Mouse (Mus musculus) forebrain, embryonic 16.5 days (tissue): Measurements from ENCODE around the gene Tead1. TPM values are rescaled to one million over a fixed set of nuclear protein-coding genes. Genes with fewer than 3 reads are reported as not detected.

Experiments used
- ATAC-seq: fragments of 200-750 bp; cut with Nextera tagmentation; 2 replicates; pipeline ENCODE4 v1.8.0; 2017; ENCODE audit warnings: mild to moderate bottlenecking, moderate library complexity
- H3K27ac ChIP-seq: fragments of 300-500 bp; sonication (generic); 2 replicates; pipeline ENCODE4 v1.5.1; 2014; ENCODE audit warnings: low read length, control low read depth
- H3K27me3 ChIP-seq: fragments of 300-500 bp; sonication (generic); replicated peaks from 2 replicates; pipeline ENCODE4 v1.6.1; 2014; ENCODE audit warnings: low read length; ENCODE audit not compliant: control insufficient read depth, insufficient read depth
- H3K36me3 ChIP-seq: fragments of 300-500 bp; sonication (generic); 2 replicates; pipeline ENCODE4 v1.6.1; 2014; ENCODE audit not compliant: control insufficient read depth, insufficient read depth
- H3K4me1 ChIP-seq: fragments of 300-500 bp; sonication (generic); replicated peaks from 2 replicates; pipeline ENCODE4 v1.6.1; 2014; ENCODE audit warnings: low read length; ENCODE audit not compliant: control insufficient read depth, insufficient read depth
- H3K4me2 ChIP-seq: fragments of 300-500 bp; sonication (generic); 2 replicates; pipeline ENCODE4 v1.6.1; 2014; ENCODE audit warnings: mild to moderate bottlenecking, low read length, control low read depth
- H3K4me3 ChIP-seq: fragments of 300-500 bp; sonication (generic); replicated peaks from 2 replicates; pipeline ENCODE4 v1.5.1; 2014; ENCODE audit warnings: mild to moderate bottlenecking, low read length, control low read depth
- H3K9ac ChIP-seq: fragments of 300-500 bp; sonication (generic); replicated peaks from 2 replicates; pipeline ENCODE4 v1.6.1; 2014; ENCODE audit warnings: low read depth, low read length, control low read depth
- H3K9me3 ChIP-seq: fragments of 300-500 bp; sonication (generic); 2 replicates; pipeline ENCODE4 v1.6.1; 2016; ENCODE audit warnings: low read length; ENCODE audit not compliant: control insufficient read depth
- WGBS: fragments of 180-500 bp; shearing (Covaris S2); extraction: QIAGEN DNeasy Blood & Tissue Kit; methylation state at CpG from one replicate; pipeline ENCODE4 v1.1.7; 2014; 5-methylcytosine and 5-hydroxymethylcytosine counted together
- polyA plus RNA-seq: library from polyadenylated mRNA; unstranded; fragments of >200 nt; fragmentation: Nextera tagmentation; extraction: Ambion mirVana; gene quantifications from 2 replicates; pipeline ENCODE4 v1.2.1, GENCODE M21; 2015

The Tead1 gene
- polyA plus RNA-seq, 1 experiment from 2014 or later, result 17.6 TPM

DNA sequence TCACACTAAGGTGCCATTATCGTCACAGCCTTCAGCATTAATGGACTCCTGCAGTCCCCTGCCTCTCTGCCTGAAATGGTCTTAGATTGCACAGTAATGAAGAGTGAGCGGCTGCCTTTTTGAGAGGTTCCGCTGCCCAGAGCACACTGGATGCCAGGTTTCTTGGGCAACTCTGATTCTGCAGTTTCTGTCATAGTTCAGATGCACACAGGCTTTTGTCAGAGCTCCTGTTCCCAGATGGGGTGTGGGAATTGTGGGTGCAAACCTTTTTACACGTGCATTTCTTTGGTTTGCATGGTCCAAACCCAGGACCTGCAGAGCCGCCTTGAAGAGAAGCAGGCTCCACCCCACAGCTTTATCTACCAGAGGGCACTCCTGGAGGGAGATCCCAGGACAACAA, 19.3 kb upstream of the Tead1 start:
- peaks cover 5% of the 10 kb centered on the region; the same call in 1 of the 2 replicates for H3K4me1 ChIP-seq
- no peak overlapping the region for H3K4me3 ChIP-seq
- H3K27me3 ChIP-seq, result no peaks in the 10 kb centered on the region
- no peak overlapping the region for H3K4me2 ChIP-seq
- H3K9me3 ChIP-seq, result no peaks in the 10 kb centered on the region
- no peak overlapping the region for H3K9ac ChIP-seq
- no peaks in the 10 kb centered on the region for H3K36me3 ChIP-seq
- no peak overlapping the region for H3K27ac ChIP-seq
- 32% methylated on average over 5 of the region's 5 CpGs for WGBS
- ATAC-seq, result no peak

DNA sequence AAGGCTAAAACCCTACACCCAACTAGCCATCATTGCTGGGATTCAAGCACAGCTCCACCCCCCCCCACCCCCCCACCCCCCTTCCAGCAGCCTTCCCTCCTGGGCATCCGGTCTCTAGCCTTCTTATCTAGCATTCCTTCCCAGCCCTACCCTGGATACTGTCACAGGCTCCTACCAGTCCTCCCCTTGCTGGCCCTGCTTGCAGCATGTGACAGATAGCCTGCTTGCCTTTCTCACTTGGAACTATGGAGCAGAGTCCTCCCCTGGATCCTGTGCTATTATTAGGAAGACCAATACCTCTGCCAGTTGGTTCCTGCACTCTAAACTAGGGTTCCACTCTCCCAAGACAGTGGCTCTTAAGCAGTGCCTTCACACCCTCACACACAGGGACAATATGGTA, 18.8 kb upstream of the Tead1 start:
- Histone ChIP-seq H3K27ac (no peak overlapping the region), H3K9ac (no peak overlapping the region), H3K4me3 (no peak overlapping the region), H3K9me3 (no peaks in the 10 kb centered on the region), H3K36me3 (no peaks in the 10 kb centered on the region), H3K4me2 (no peak overlapping the region), H3K27me3 (no peaks in the 10 kb centered on the region), H3K4me1 (peaks cover 5% of the 10 kb centered on the region; the same call in 1 of the 2 replicates)
- ATAC-seq, result no peak
- WGBS, result 38% methylated on average over 1 of the region's 1 CpGs

DNA sequence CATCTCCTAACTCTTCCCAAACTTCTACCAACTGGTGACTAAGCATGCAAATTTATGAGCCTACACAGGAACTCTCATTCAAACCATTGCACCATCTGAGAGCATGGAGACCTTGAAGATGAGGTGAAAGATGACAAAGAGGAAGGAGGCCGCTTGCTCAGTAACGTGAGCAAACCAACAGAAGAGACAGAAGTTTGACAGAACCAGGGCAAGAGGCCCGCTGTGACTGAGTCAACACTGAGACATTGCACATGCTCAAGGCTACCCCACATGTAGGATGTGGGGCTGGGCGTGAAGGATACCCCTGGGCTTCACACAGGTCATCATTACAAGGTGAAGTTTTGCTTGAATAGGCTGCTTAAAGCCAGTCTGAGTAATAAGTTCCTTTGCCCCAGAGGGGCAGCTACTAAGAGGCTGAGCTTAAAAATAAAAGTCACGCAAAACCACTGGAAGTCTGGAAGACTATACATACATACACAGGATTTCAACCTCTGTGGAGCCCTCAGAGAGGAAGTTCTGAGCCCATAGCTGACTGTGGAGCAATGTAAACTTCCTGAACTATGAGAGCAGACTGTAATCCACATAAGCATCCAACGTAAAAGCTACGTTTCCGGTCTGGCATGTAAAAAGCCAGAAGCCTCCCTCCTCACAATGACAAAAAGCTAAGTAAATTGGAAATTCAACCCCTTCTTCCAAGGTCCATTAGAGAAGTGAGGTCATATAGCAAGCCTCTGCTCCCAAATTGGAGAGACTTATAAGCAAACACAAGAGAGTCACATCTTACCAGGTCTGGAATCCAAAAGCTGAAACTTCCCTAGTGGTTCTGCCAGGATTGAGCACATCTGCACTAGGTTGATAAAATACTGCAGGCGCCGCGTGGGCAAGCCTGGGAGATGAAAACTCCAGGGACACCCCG, 16.5 kb upstream of the Tead1 start:
- ATAC-seq, result no peak
- WGBS, result 78% methylated on average over 12 of the region's 12 CpGs

DNA sequence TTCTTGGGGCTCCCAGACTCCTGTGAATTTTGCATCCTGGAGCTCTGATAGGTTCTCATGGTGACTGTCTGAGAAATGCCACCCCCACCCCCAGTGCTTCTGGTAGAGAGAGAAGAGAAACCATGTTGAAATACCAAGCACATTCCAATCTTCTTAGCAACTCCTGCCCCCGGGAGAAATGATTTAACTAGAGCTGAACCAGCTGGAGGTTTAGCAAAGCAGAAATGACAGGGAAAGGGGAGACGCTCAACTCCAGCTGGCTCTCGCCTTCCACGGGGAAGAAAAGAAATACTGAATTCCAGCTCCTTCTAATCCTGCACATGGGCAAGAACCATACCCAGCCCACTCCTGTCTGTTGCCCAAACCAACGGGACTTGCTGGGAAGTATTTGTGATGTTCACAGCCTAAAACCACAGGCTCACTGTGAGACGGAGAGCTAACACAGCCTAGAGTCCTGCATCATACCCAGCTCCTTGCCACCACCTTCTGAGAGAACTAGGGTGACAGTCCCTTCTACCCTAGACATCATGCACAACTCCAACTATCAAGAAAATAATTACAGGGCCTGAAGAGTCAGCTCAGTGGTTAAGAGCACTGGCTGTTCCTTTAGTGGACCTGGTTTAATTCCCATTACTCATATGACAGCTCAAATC, 15.7 kb upstream of the Tead1 start:
- H3K27me3 ChIP-seq, result no peaks in the 10 kb centered on the region
- no peaks in the 10 kb centered on the region for H3K9me3 ChIP-seq
- peaks cover 5% of the 10 kb centered on the region; the same call in 1 of the 2 replicates for H3K4me1 ChIP-seq
- no peaks in the 10 kb centered on the region for H3K36me3 ChIP-seq
- no peak overlapping the region for H3K4me3 ChIP-seq
- no peak overlapping the region for H3K9ac ChIP-seq
- 30% methylated on average over 6 of the region's 6 CpGs for WGBS
- no peak overlapping the region for H3K4me2 ChIP-seq
- peak; percentile 36; the same call in 1 of the 2 replicates for ATAC-seq
- H3K27ac ChIP-seq, result no peak overlapping the region

More for the DNA sequence above, 16.5 kb upstream of the Tead1 start:
- no peak overlapping the region for H3K27ac ChIP-seq
- H3K36me3 ChIP-seq, result no peaks in the 10 kb centered on the region
- H3K9ac ChIP-seq, result no peak overlapping the region
- no peak overlapping the region for H3K4me3 ChIP-seq
- H3K4me2 ChIP-seq, result no peak overlapping the region
- no peaks in the 10 kb centered on the region for H3K27me3 ChIP-seq
- H3K9me3 ChIP-seq, result no peaks in the 10 kb centered on the region
- H3K4me1 ChIP-seq, result peaks cover 5% of the 10 kb centered on the region; the same call in 1 of the 2 replicates

DNA sequence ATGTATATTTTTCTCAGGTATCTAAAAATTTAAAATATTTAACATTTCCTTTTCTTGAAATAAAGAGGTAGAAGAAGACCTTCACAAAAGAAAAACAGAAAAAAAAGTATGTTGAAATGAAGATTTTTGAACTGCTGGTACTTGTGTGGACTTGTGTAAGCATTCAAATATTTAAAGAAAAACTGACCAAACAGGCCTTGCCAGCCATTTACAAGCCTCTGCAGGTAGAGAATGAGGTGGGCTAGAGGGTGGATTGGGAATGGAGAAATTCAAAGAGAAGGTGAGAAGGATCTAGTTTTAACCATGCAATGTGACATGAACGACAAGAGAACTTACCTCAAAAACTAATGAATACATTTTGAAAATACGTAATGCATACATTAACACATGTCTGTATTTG, 9.1 kb upstream of the Tead1 start:
- Histone ChIP-seq H3K9ac (no peak overlapping the region), H3K27ac (no peak overlapping the region), H3K4me1 (no peaks in the 10 kb centered on the region), H3K4me3 (no peak overlapping the region), H3K27me3 (no peaks in the 10 kb centered on the region), H3K4me2 (no peak overlapping the region), H3K9me3 (no peaks in the 10 kb centered on the region), H3K36me3 (no peaks in the 10 kb centered on the region)
- 91% methylated on average over 2 of the region's 2 CpGs for WGBS
- ATAC-seq, result no peak

DNA sequence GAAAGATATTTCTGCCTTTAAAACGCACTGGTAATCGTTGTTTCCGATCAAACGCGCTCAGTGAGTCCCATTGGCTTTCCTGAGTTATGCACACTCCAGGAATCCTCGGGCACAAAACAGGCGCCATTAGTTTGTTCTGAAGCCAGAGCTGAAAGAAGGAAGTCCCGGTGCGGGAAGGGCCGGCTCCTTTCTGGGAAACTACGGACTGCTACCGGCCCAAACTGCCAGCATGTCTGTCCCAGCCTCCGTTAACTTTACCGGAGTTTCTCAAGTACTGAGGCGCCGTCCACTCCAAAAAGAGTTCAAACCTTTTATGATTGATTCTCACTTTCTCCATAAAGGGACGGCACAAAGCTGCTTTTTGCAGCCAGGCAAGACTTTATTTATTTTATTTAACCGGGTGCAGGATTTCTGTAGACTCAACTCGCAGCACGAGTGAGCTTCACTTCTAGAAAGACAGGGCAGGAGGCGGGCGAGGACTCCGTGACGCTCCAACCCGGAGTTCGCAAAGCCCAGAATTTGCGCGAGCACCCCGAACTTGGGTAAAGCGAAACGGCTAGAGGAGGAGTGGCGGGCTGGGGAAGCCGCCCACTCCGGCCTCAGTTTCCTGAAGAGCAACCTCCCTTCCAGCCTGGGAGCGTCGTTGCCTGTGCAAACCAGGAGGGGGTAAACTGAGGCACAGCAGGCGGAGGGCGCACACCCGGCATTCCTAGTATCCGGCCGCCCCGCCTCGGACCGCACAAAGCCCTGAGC, 524 bp upstream of the Tead1 start:
- ATAC-seq, result peak; percentile 56
- H3K4me1 ChIP-seq, result peaks cover 18% of the 10 kb centered on the region
- peak overlapping the region; percentile 84 for H3K9ac ChIP-seq
- under 1% methylated on average over 44 of the region's 44 CpGs for WGBS
- H3K27me3 ChIP-seq, result no peaks in the 10 kb centered on the region
- H3K36me3 ChIP-seq, result no peaks in the 10 kb centered on the region
- no peaks in the 10 kb centered on the region for H3K9me3 ChIP-seq
- peak overlapping the region; percentile 91 for H3K4me3 ChIP-seq
- peak overlapping the region; percentile 92 for H3K27ac ChIP-seq
- H3K4me2 ChIP-seq, result peak overlapping the region; percentile 93

DNA sequence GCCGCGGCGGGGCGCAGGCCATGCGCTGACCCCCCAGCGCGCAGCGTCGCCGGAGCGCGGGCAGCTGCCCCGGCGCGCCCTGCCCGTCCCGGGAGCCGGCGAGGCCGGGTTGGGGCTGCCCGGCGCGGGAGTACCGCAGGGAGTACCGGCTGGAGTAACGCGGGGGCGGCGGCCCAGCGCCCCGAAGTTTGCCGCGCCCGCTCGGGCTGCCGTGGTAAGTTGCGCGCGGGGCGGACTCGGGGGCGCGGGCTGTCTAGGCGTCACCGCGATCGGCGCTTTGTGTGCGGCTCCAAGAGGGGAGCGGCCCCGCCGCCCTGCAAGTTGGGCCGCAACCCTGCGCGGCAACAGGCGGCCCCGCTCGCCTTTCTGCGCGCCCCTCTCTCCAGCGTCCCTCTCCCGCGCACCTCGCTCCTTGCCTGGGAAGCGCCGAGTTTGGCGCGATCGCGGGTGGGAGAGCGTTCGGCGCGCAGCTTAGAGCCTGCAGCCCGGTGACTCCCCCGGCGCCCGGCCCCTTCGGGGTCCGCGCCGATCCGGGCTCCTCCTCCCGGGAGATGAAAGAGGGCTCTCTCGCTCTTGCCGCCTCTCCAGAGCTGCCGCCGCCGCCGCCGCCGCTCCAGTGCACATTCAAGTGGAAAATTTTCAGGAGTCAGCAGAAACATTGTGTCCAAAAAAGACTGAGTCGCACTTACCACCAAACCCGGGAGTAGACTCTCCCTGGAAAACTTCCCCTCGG, 561 bp downstream of the Tead1 start:
- Histone ChIP-seq H3K4me1 (peaks cover 25% of the 10 kb centered on the region), H3K27me3 (no peaks in the 10 kb centered on the region), H3K4me3 (peak overlapping the region; percentile 91), H3K4me2 (peak overlapping the region; percentile 93), H3K9me3 (no peaks in the 10 kb centered on the region), H3K36me3 (no peaks in the 10 kb centered on the region), H3K27ac (peak overlapping the region; percentile 92), H3K9ac (peak overlapping the region; percentile 84)
- under 1% methylated on average over 83 of the region's 95 CpGs for WGBS
- peak; percentile 54 for ATAC-seq

DNA sequence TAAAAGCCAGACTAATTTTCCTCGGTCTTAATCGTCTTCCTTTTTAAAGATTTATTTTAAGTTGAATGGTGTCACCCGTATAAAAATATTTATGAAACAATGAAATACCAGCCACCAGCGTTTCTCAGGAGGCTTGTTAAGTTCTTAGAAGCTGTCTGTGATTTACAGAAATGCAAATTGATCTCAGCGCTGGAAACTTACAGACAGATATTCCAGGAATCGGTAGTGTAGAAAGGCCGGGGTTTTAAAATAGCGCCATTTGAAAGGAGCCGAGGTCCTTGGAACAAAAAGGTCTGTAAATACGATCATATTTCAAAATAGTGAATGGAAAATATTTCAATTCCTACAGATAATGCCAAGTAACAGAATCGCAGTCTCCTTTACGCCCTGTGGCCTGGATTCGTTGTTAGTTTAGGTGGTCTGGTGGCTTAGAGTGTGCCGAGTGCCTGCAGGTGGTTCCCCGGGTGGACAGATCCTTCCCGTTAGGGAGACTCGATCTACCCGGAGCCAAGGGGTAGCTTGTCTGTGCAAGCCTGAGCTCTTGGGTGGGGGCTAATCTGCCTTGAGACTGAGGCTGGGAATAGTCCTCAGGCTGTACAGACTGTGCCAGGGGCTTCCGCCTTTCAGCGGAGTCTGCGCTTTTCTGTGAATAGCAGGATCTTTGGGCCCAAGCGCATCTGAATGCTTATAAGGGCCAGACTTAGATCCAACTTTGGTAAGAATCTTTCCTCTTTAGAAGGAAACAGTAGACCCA, 1.6 kb downstream of the Tead1 start:
- under 1% methylated on average over 22 of the region's 22 CpGs for WGBS
- ATAC-seq, result peak; percentile 32; the same call in 1 of the 2 replicates
- H3K4me3 ChIP-seq, result peak overlapping the region; percentile 91
- H3K36me3 ChIP-seq, result no peaks in the 10 kb centered on the region
- peak overlapping the region; percentile 59 for H3K9ac ChIP-seq
- peaks cover 34% of the 10 kb centered on the region for H3K4me1 ChIP-seq
- H3K4me2 ChIP-seq, result peak overlapping the region; percentile 93
- H3K9me3 ChIP-seq, result no peaks in the 10 kb centered on the region
- H3K27me3 ChIP-seq, result no peaks in the 10 kb centered on the region
- H3K27ac ChIP-seq, result peak overlapping the region; percentile 13; the same call in 1 of the 2 replicates
